Mouse (Mus musculus) neural tube, embryonic 11.5 days (tissue): ENCODE data around the gene Kiss1. TPM values are rescaled to one million over a fixed set of nuclear protein-coding genes. Genes with fewer than 3 reads are reported as not detected.
A peak's percentile ranks its signal among the peaks of the same experiment; 100 is the strongest.
"Not testable (repeated sequence)": the region's sequence is repeated elsewhere in the genome, so short reads cannot be mapped to it uniquely, and the experiment has no call there.

ENCODE experiments used
- ATAC-seq: fragments of 200-750 bp; cut with Nextera tagmentation; 2 replicates; pipeline ENCODE4 v1.8.0; 2017; ENCODE audit warnings: moderate number of reproducible peaks, mild to moderate bottlenecking, moderate TSS enrichment, moderate library complexity; ENCODE audit not compliant: insufficient read depth, low FRiP score, low TSS enrichment
- DNase-seq: peaks from one replicate; pipeline ENCODE4 v3.0.0-alpha.2; 2015; ENCODE audit warnings: low spot score
- H3K27ac ChIP-seq: fragments of 300-500 bp; sonication (generic); 2 replicates; pipeline ENCODE4 v1.5.1; 2014; ENCODE audit warnings: low read depth, mild to moderate bottlenecking, low read length
- H3K27me3 ChIP-seq: fragments of 300-500 bp; sonication (generic); 2 replicates; pipeline ENCODE4 v1.6.1; 2014; ENCODE audit warnings: mild to moderate bottlenecking, low read length, mixed read lengths; ENCODE audit not compliant: control insufficient read depth, insufficient read depth
- H3K36me3 ChIP-seq: fragments of 300-500 bp; sonication (generic); 2 replicates; pipeline ENCODE4 v1.6.1; 2014; ENCODE audit warnings: mild to moderate bottlenecking, low read length, moderate library complexity, mixed read lengths; ENCODE audit not compliant: control insufficient read depth, insufficient read depth
- H3K4me1 ChIP-seq: fragments of 300-500 bp; sonication (generic); 2 replicates; pipeline ENCODE4 v1.6.1; 2014; ENCODE audit warnings: low read length, mixed read lengths; ENCODE audit not compliant: control insufficient read depth, insufficient read depth
- H3K4me2 ChIP-seq: fragments of 300-500 bp; sonication (generic); 2 replicates; pipeline ENCODE4 v1.6.1; 2014; ENCODE audit warnings: low read depth, mild to moderate bottlenecking, moderate library complexity
- H3K4me3 ChIP-seq: fragments of 300-500 bp; sonication (generic); 2 replicates; pipeline ENCODE4 v1.5.1; 2014; ENCODE audit warnings: low read depth, low read length
- H3K9ac ChIP-seq: fragments of 300-500 bp; sonication (generic); 2 replicates; pipeline ENCODE4 v1.6.1; 2014; ENCODE audit warnings: mild to moderate bottlenecking, low read length
- H3K9me3 ChIP-seq: fragments of 300-500 bp; sonication (generic); 2 replicates; pipeline ENCODE4 v1.6.1; 2016; ENCODE audit warnings: low read length; ENCODE audit not compliant: control insufficient read depth
- WGBS: fragments of 180-500 bp; shearing (Covaris S2); extraction: QIAGEN DNeasy Blood & Tissue Kit; methylation state at CpG from one replicate; pipeline ENCODE4 v1.1.7; 2014; 5-methylcytosine and 5-hydroxymethylcytosine counted together
- polyA plus RNA-seq: library from polyadenylated mRNA; unstranded; fragments of >200 nt; fragmentation: Nextera tagmentation; extraction: Ambion mirVana; gene quantifications from 2 replicates; pipeline ENCODE4 v1.2.1, GENCODE M21; 2014

Gene Kiss1
- polyA plus RNA-seq, 1 experiment from 2014 or later: not detected

GRCm38 (mm10) chr1:133328299-133328795 lies 6.7 kb downstream of the Kiss1 start:
- H3K27me3 ChIP-seq: peaks cover 7% of the 10 kb centered on the region; the same call in 1 of the 2 replicates
- no peaks in the 10 kb centered on the region for H3K9me3 ChIP-seq
- H3K9ac ChIP-seq: no peak overlapping the region
- H3K36me3 ChIP-seq: no peaks in the 10 kb centered on the region
- no peak overlapping the region for H3K27ac ChIP-seq
- WGBS: 66% methylated on average over 6 of the region's 6 CpGs
- H3K4me2 ChIP-seq: no peak overlapping the region
- H3K4me1 ChIP-seq: peaks cover 4% of the 10 kb centered on the region; the same call in 1 of the 2 replicates
- no peak for ATAC-seq
- DNase-seq: no peak
- H3K4me3 ChIP-seq: no peak overlapping the region

- 8% methylated on average over 34 of the region's 34 CpGs for WGBS
- Histone ChIP-seq H3K27me3 (peaks cover 7% of the 10 kb centered on the region; the same call in 1 of the 2 replicates), H3K36me3 (no peaks in the 10 kb centered on the region), H3K9ac (peak overlapping the region; percentile 45; the same call in 1 of the 2 replicates), H3K4me2 (peak overlapping the region; percentile 56), H3K27ac (no peak overlapping the region), H3K9me3 (no peaks in the 10 kb centered on the region), H3K4me1 (peaks cover 4% of the 10 kb centered on the region; the same call in 1 of the 2 replicates), H3K4me3 (peak overlapping the region; percentile 24)
- DNase-seq (peak; percentile 19), ATAC-seq (no peak)
Measured at GRCm38 (mm10) chr1:133328896-133329637, 7.4 kb downstream of the Kiss1 start.

- H3K4me3 ChIP-seq: peak overlapping the region; percentile 24
- WGBS: 19% methylated on average over 7 of the region's 7 CpGs
- H3K9me3 ChIP-seq: no peaks in the 10 kb centered on the region
- no peak for ATAC-seq
- H3K9ac ChIP-seq: peak overlapping the region; percentile 45; the same call in 1 of the 2 replicates
- H3K4me2 ChIP-seq: peak overlapping the region; percentile 56
- H3K36me3 ChIP-seq: no peaks in the 10 kb centered on the region
- peaks cover 7% of the 10 kb centered on the region; the same call in 1 of the 2 replicates for H3K27me3 ChIP-seq
- H3K27ac ChIP-seq: no peak overlapping the region
- H3K4me1 ChIP-seq: peaks cover 4% of the 10 kb centered on the region; the same call in 1 of the 2 replicates
- DNase-seq: no peak
Measured at GRCm38 (mm10) chr1:133329638-133329964, 7.9 kb downstream of the Kiss1 start.

- H3K9me3 ChIP-seq: no peaks in the 10 kb centered on the region
- peaks cover 4% of the 10 kb centered on the region; the same call in 1 of the 2 replicates for H3K4me1 ChIP-seq
- DNase-seq (no peak), ATAC-seq (no peak)
- no peak overlapping the region for H3K9ac ChIP-seq
- WGBS: 61% methylated on average over 3 of the region's 3 CpGs
- H3K27me3 ChIP-seq: peaks cover 7% of the 10 kb centered on the region; the same call in 1 of the 2 replicates
- no peak overlapping the region for H3K27ac ChIP-seq
- H3K4me2 ChIP-seq: no peak overlapping the region
- H3K4me3 ChIP-seq: no peak overlapping the region
- H3K36me3 ChIP-seq: no peaks in the 10 kb centered on the region
Measured at GRCm38 (mm10) chr1:133331142-133331541, 9.5 kb downstream of the Kiss1 start.

- 88% methylated on average over 11 of the region's 11 CpGs for WGBS
- ATAC-seq (no peak), DNase-seq (no peak)
- Histone ChIP-seq H3K27ac (no peak overlapping the region), H3K4me3 (no peak overlapping the region), H3K4me1 (peaks cover 4% of the 10 kb centered on the region; the same call in 1 of the 2 replicates), H3K9me3 (no peaks in the 10 kb centered on the region), H3K36me3 (no peaks in the 10 kb centered on the region), H3K4me2 (no peak overlapping the region), H3K27me3 (peaks cover 7% of the 10 kb centered on the region; the same call in 1 of the 2 replicates), H3K9ac (no peak overlapping the region)
Measured at GRCm38 (mm10) chr1:133332656-133333430, 11.2 kb downstream of the Kiss1 start.

GRCm38 (mm10) chr1:133333937-133334336 lies 12.3 kb downstream of the Kiss1 start:
- ATAC-seq (no peak), DNase-seq (no peak)
- Histone ChIP-seq H3K9ac (no peak overlapping the region), H3K4me2 (no peak overlapping the region), H3K27ac (no peak overlapping the region), H3K36me3 (no peaks in the 10 kb centered on the region), H3K4me3 (no peak overlapping the region), H3K27me3 (peaks cover 7% of the 10 kb centered on the region; the same call in 1 of the 2 replicates), H3K9me3 (no peaks in the 10 kb centered on the region), H3K4me1 (peaks cover 4% of the 10 kb centered on the region; the same call in 1 of the 2 replicates)
- WGBS: 77% methylated on average over 6 of the region's 6 CpGs

- WGBS: 64% methylated on average over 1 of the region's 1 CpGs
Measured at GRCm38 (mm10) chr1:133340403-133340802, 18.7 kb downstream of the Kiss1 start.

GRCm38 (mm10) chr1:133344357-133344756 lies 22.7 kb downstream of the Kiss1 start:
- H3K27me3 ChIP-seq: no peaks in the 10 kb centered on the region
- H3K4me1 ChIP-seq: no peaks in the 10 kb centered on the region
- H3K4me3 ChIP-seq: no peak overlapping the region
- H3K36me3 ChIP-seq: no peaks in the 10 kb centered on the region
- no peak for DNase-seq
- H3K4me2 ChIP-seq: no peak overlapping the region
- ATAC-seq: no peak
- no peak overlapping the region for H3K27ac ChIP-seq
- no peak overlapping the region for H3K9ac ChIP-seq
- no peaks in the 10 kb centered on the region for H3K9me3 ChIP-seq
- WGBS: 82% methylated on average over 2 of the region's 2 CpGs

More at GRCm38 (mm10) chr1:133340403-133340802, 18.7 kb downstream of the Kiss1 start:
- H3K27me3 ChIP-seq, H3K9ac ChIP-seq, H3K36me3 ChIP-seq, H3K4me1 ChIP-seq, H3K27ac ChIP-seq, H3K4me2 ChIP-seq, H3K4me3 ChIP-seq, DNase-seq, H3K9me3 ChIP-seq, ATAC-seq: not testable (repeated sequence)
